Mouse (Mus musculus) urinary bladder, postnatal 25 days (tissue): ENCODE results near the gene Nbr1.
"Not testable (repeated sequence)": the region's sequence is repeated elsewhere in the genome, so short reads cannot be mapped to it uniquely, and the experiment has no call there.

Experiments
- DNase-seq: peaks from one replicate; pipeline ENCODE4 v3.0.0; 2022; ENCODE audit warnings: low spot score

Nbr1 gene

GRCm38 (mm10) chr11:101582054-101583035, 30.4 kb downstream of the Nbr1 start, which contains the start of gene Tmem106a:
Gene Tmem106a, plus strand, starts transcription at chr11:101582242.
- peak; percentile 59 for DNase-seq

GRCm38 (mm10) chr11:101583205-101583604, 31.3 kb downstream of the Nbr1 start:
- DNase-seq = no peak

- DNase-seq = not testable (repeated sequence)
Measured at GRCm38 (mm10) chr11:101585031-101585430, 33.1 kb downstream of the Nbr1 start.

GRCm38 (mm10) chr11:101585805-101586204, 33.9 kb downstream of the Nbr1 start:
- DNase-seq = no peak

- no peak for DNase-seq
Measured at GRCm38 (mm10) chr11:101587676-101588075, 35.7 kb downstream of the Nbr1 start.

- no peak for DNase-seq
Measured at GRCm38 (mm10) chr11:101588868-101589267, 36.9 kb downstream of the Nbr1 start.

GRCm38 (mm10) chr11:101589444-101589843, 37.5 kb downstream of the Nbr1 start:
- peak; percentile 57 for DNase-seq

- DNase-seq = no peak
Measured at GRCm38 (mm10) chr11:101589989-101590624, 38.2 kb downstream of the Nbr1 start.

GRCm38 (mm10) chr11:101599156-101599555, 47.2 kb downstream of the Nbr1 start, which contains the start of gene Gm11634:
Gene Gm11634, minus strand, starts transcription at chr11:101599256.
- no peak for DNase-seq

GRCm38 (mm10) chr11:101602491-101602890, 50.5 kb downstream of the Nbr1 start:
- peak; percentile 67 for DNase-seq

- DNase-seq = no peak
Measured at GRCm38 (mm10) chr11:101604116-101604515, 52.2 kb downstream of the Nbr1 start.

GRCm38 (mm10) chr11:101604531-101605453, 52.8 kb downstream of the Nbr1 start:
- peak; percentile 67 for DNase-seq

GRCm38 (mm10) chr11:101607134-101607533, 55.2 kb downstream of the Nbr1 start:
- DNase-seq = not testable (repeated sequence)

GRCm38 (mm10) chr11:101610445-101610844, 58.5 kb downstream of the Nbr1 start:
- no peak for DNase-seq

GRCm38 (mm10) chr11:101613596-101613995, 61.6 kb downstream of the Nbr1 start:
- no peak for DNase-seq

- no peak for DNase-seq
Measured at GRCm38 (mm10) chr11:101614116-101614515, 62.2 kb downstream of the Nbr1 start.

GRCm38 (mm10) chr11:101615380-101615779, 63.4 kb downstream of the Nbr1 start:
- DNase-seq = no peak

GRCm38 (mm10) chr11:101616104-101616503, 64.2 kb downstream of the Nbr1 start:
- DNase-seq = no peak

- DNase-seq = no peak
Measured at GRCm38 (mm10) chr11:101616948-101617767, 65.2 kb downstream of the Nbr1 start.

GRCm38 (mm10) chr11:101617849-101618248, 65.9 kb downstream of the Nbr1 start:
- no peak for DNase-seq

GRCm38 (mm10) chr11:101618596-101618995, 66.6 kb downstream of the Nbr1 start:
- DNase-seq = no peak
